8 mouse cellular contexts compared by ENCODE assay signal in the genomic region with DNA sequence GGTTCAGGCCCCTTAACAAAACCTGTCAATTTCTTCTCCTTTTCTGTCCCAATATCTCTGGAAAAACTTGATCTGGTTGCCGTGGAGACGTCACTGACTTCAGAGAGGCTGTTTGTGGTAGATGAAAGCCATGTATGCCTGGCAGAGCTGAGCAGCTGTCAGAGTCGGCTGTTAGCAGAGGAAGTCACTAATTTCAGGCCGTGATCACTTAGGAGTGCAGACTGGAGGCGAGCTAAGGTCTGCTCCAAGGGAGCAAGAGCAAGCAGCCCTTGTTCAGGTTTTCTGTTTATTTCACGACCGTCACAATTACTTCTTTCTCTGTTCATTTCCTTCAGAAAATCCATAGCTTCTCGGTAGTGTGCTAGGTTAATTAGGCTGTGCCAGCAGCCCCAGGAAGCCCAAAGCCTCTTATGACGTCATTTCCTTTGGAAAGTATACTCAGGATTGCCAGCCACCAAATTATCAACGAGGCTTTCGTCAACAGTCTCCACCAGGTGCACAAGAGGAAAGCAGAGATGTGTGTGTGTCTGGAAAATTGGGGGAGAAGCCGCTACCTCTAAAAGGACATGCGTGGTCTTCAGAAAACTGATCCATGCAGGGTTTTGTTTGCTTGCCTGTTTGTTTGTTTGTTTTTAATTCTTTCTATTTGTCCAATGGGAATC.
DNase-seq lines count a peak whose midpoint lies in the region; ATAC-seq lines count a peak whose summit lies in the region.

No protein-coding gene starts in this region.

- WGBS in heart, embryonic 15.5 days = 30% methylated on average over 13 of the region's 13 CpGs
- 39% methylated on average over 13 of the region's 13 CpGs for WGBS in hindbrain, embryonic 10.5 days
- 19% methylated on average over 13 of the region's 13 CpGs for WGBS in limb, embryonic 15.5 days

- ATAC-seq in heart, embryonic 15.5 days (replicated peaks; ENCODE audit: insufficient number of reproducible peaks, insufficient read depth, low FRiP score, low read depth) = no peak
- 0 out of 2 replicates have a peak, but pooled peaks have one; percentile 27 for ATAC-seq in limb, embryonic 15.5 days (ENCODE audit: insufficient number of reproducible peaks, low FRiP score, low TSS enrichment, low read depth)

- no peaks in the 10 kb centered on the region for H3K9me3 ChIP-seq in heart, embryonic 15.5 days (replicated peaks)
- 0 out of 2 replicates have a peak, but pooled peaks cover 3% of the 10 kb centered on the region for H3K9me3 ChIP-seq in hindbrain, embryonic 10.5 days
- H3K9me3 ChIP-seq in limb, embryonic 15.5 days = no peaks in the 10 kb centered on the region

- peaks cover 35% of the 10 kb centered on the region for H3K4me1 ChIP-seq in heart, embryonic 15.5 days (replicated peaks)
- peaks cover 39% of the 10 kb centered on the region for H3K4me1 ChIP-seq in hindbrain, embryonic 10.5 days (replicated peaks)
- peaks cover 21% of the 10 kb centered on the region for H3K4me1 ChIP-seq in limb, embryonic 15.5 days

- no peak overlapping the region for H3K9ac ChIP-seq in heart, embryonic 15.5 days
- no peak overlapping the region for H3K9ac ChIP-seq in limb, embryonic 15.5 days

- H3K4me2 ChIP-seq in heart, embryonic 15.5 days = peak overlapping the region; percentile 27; the same call in 1 of the 2 replicates
- 0 out of 2 replicates have a peak overlapping the region, but pooled peaks have one; percentile 17 for H3K4me2 ChIP-seq in limb, embryonic 15.5 days

- H3K27me3 ChIP-seq in heart, embryonic 15.5 days = no peaks in the 10 kb centered on the region
- no peaks in the 10 kb centered on the region for H3K27me3 ChIP-seq in hindbrain, embryonic 10.5 days (ENCODE audit: insufficient read depth, poor library complexity, severe bottlenecking)
- H3K27me3 ChIP-seq in limb, embryonic 15.5 days = no peaks in the 10 kb centered on the region

- no peak for DNase-seq in heart, adult 11 months
- peak; percentile 65 for DNase-seq in embryo, embryonic 10.5 days (ENCODE audit: low spot score)
- DNase-seq in hindbrain, embryonic 10.5 days (ENCODE audit: low spot score) = peak; percentile 59
- peak; percentile 4 to 39 for DNase-seq in natural killer cell, adult 2 months (ENCODE audit: low spot score in 2 of 2)
- DNase-seq in thymus, postnatal 4 days = peak; percentile 72
- no peak for DNase-seq in adrenal gland, postnatal 25 days

- H3K4me3 ChIP-seq in heart, embryonic 15.5 days = no peak overlapping the region
- 0 out of 2 replicates have a peak overlapping the region, but pooled peaks have one; percentile 13 for H3K4me3 ChIP-seq in hindbrain, embryonic 10.5 days
- no peak overlapping the region for H3K4me3 ChIP-seq in limb, embryonic 15.5 days

- no peaks in the 10 kb centered on the region for H3K36me3 ChIP-seq in heart, embryonic 15.5 days
- no peaks in the 10 kb centered on the region for H3K36me3 ChIP-seq in hindbrain, embryonic 10.5 days
- no peaks in the 10 kb centered on the region for H3K36me3 ChIP-seq in limb, embryonic 15.5 days

- peak overlapping the region; percentile 66 for H3K27ac ChIP-seq in heart, embryonic 15.5 days
- peak overlapping the region; percentile 84 for H3K27ac ChIP-seq in hindbrain, embryonic 10.5 days
- H3K27ac ChIP-seq in limb, embryonic 15.5 days = peak overlapping the region; percentile 72

Comparison
In these comparisons a context has a peak if more than half of its experiments do, and no peak if none do; other contexts are left out.
1. DNase-seq: peak in embryo, embryonic 10.5 days (single experiment), hindbrain, embryonic 10.5 days (single experiment), natural killer cell, adult 2 months (2 of 2) and thymus, postnatal 4 days (single experiment); none in heart, adult 11 months (single experiment) and adrenal gland, postnatal 25 days (single experiment).
2. Peak in every context shown above with its lines, with median percentiles within 50 percentile points of each other: H3K27ac ChIP-seq.